Mouse (Mus musculus) hindbrain, postnatal 0 days (tissue): ENCODE results near the gene Tmem8b. TPM values are rescaled to one million over a fixed set of nuclear protein-coding genes. Genes with fewer than 3 reads are reported as not detected.

Source experiments
- ATAC-seq: fragments of 200-750 bp; cut with Nextera tagmentation; 2 replicates; pipeline ENCODE4 v1.8.0; 2017; ENCODE audit warnings: mild to moderate bottlenecking, moderate TSS enrichment, moderate library complexity
- DNase-seq: peaks from one replicate; pipeline ENCODE4 v3.0.0-alpha.2; 2015; ENCODE audit warnings: low spot score
- H3K27ac ChIP-seq: fragments of 300-500 bp; sonication (generic); 2 replicates; pipeline ENCODE4 v1.5.1; 2014; ENCODE audit warnings: mild to moderate bottlenecking
- H3K27me3 ChIP-seq: fragments of 300-500 bp; sonication (generic); 2 replicates; pipeline ENCODE4 v1.6.1; 2014; ENCODE audit warnings: low read length, mixed read lengths; ENCODE audit not compliant: insufficient read depth
- H3K36me3 ChIP-seq: fragments of 300-500 bp; sonication (generic); 2 replicates; pipeline ENCODE4 v1.6.1; 2014; ENCODE audit warnings: low read length, mixed read lengths; ENCODE audit not compliant: insufficient read depth
- H3K4me1 ChIP-seq: fragments of 300-500 bp; sonication (generic); 2 replicates; pipeline ENCODE4 v1.6.1; 2014; ENCODE audit warnings: antibody characterized with exemption, low read length, mixed read lengths; ENCODE audit not compliant: insufficient read depth
- H3K4me2 ChIP-seq: fragments of 300-500 bp; sonication (generic); 2 replicates; pipeline ENCODE4 v1.6.1; 2014; ENCODE audit warnings: low read depth, mild to moderate bottlenecking, low read length, moderate library complexity, mixed read lengths
- H3K4me3 ChIP-seq: fragments of 300-500 bp; sonication (generic); 2 replicates; pipeline ENCODE4 v1.5.1; 2014; ENCODE audit warnings: low read length
- H3K9ac ChIP-seq: fragments of 300-500 bp; sonication (generic); replicated peaks from 2 replicates; pipeline ENCODE4 v1.6.1; 2014; ENCODE audit warnings: mild to moderate bottlenecking, low read length, moderate library complexity, mixed read lengths
- H3K9me3 ChIP-seq: fragments of 300-500 bp; sonication (generic); 2 replicates; pipeline ENCODE4 v1.6.1; 2016; ENCODE audit warnings: low read length, mixed read lengths
- CTCF ChIP-seq: IDR thresholded peaks from 2 replicates; pipeline ENCODE4 v1.5.1; 2016; ENCODE audit warnings: antibody characterized with exemption, control low read depth, low read depth
- WGBS: fragments of 180-500 bp; shearing (Covaris S2); extraction: QIAGEN DNeasy Blood & Tissue Kit; methylation state at CpG from one replicate; pipeline ENCODE4 v1.1.7; 2014; 5-methylcytosine and 5-hydroxymethylcytosine counted together
- polyA plus RNA-seq: library from polyadenylated mRNA; unstranded; fragments of >200 nt; fragmentation: Nextera tagmentation; extraction: Ambion mirVana; gene quantifications from 2 replicates; pipeline ENCODE4 v1.2.1, GENCODE M21; 2015
- total RNA-seq: library from RNA; depleted of rRNA; stranded (reverse); fragments of >200 nt; gene quantifications from 2 replicates; pipeline ENCODE4 v1.2.3, GENCODE M21; 2014

Tmem8b gene
- total and polyA plus RNA-seq, 2 experiments from 2014 or later = 11.4 to 31.6 TPM

GRCm38 (mm10) chr4:43656339-43657109 is 12.2 kb upstream of the Tmem8b start, which contains the start of gene Hint2:
Hint2 (minus strand) TSS chr4:43656466.
- under 1% methylated on average over 34 of the region's 34 CpGs for WGBS
- Histone ChIP-seq H3K4me3 (peak within 1 kb of the TSS; percentile 84), H3K27ac (peak within 1 kb of the TSS; percentile 97), H3K9ac (peak within 1 kb of the TSS; percentile 91), H3K27me3 (no peaks in the 10 kb centered on the region), H3K9me3 (no peaks in the 10 kb centered on the region), H3K4me1 (no peaks in the 10 kb centered on the region), H3K36me3 (no peaks in the 10 kb centered on the region), H3K4me2 (peak within 1 kb of the TSS; percentile 70)
- ATAC-seq (peak; percentile 97), DNase-seq (peak; percentile 99)
- no peak; the same call in 1 of the 2 replicates for TF ChIP-seq CTCF

- no peaks in the 10 kb centered on the region for H3K9me3 ChIP-seq
- no peaks in the 10 kb centered on the region for H3K36me3 ChIP-seq
- H3K27me3 ChIP-seq = no peaks in the 10 kb centered on the region
- peak; percentile 38; the same call in 1 of the 2 replicates for TF ChIP-seq CTCF
- H3K9ac ChIP-seq = peak overlapping the region; percentile 91; the same call in 1 of the 2 replicates
- H3K4me3 ChIP-seq = peak overlapping the region; percentile 84
- no peaks in the 10 kb centered on the region for H3K4me1 ChIP-seq
- ATAC-seq (no peak), DNase-seq (peak; percentile 26)
- H3K27ac ChIP-seq = 0 out of 2 replicates have a peak overlapping the region, but pooled peaks have one; percentile 48
- 66% methylated on average over 4 of the region's 4 CpGs for WGBS
- peak overlapping the region; percentile 70 for H3K4me2 ChIP-seq
Measured at GRCm38 (mm10) chr4:43657146-43657545, 11.6 kb upstream of the Tmem8b start.

- Histone ChIP-seq H3K27me3 (peaks cover 6% of the 10 kb centered on the region; the same call in 1 of the 2 replicates), H3K9me3 (no peaks in the 10 kb centered on the region), H3K4me2 (no peak overlapping the region), H3K4me1 (peaks cover 15% of the 10 kb centered on the region), H3K36me3 (no peaks in the 10 kb centered on the region), H3K27ac (no peak overlapping the region), H3K9ac (no peak overlapping the region), H3K4me3 (no peak overlapping the region)
- ATAC-seq = no peak
- TF ChIP-seq CTCF = peak; percentile 52
- WGBS = 32% methylated on average over 4 of the region's 4 CpGs
- peak; percentile 23 for DNase-seq
Measured at GRCm38 (mm10) chr4:43666412-43666811, 2.4 kb upstream of the Tmem8b start.

- H3K36me3 ChIP-seq = peaks cover 4% of the 10 kb centered on the region; the same call in 1 of the 2 replicates
- under 1% methylated on average over 14 of the region's 25 CpGs for WGBS
- peak overlapping the region; percentile 93 for H3K4me2 ChIP-seq
- H3K4me3 ChIP-seq = peak overlapping the region; percentile 89
- H3K27ac ChIP-seq = peak overlapping the region; percentile 75
- peaks cover 6% of the 10 kb centered on the region; the same call in 1 of the 2 replicates for H3K27me3 ChIP-seq
- no peak for TF ChIP-seq CTCF
- no peak for DNase-seq
- ATAC-seq = no peak
- H3K9me3 ChIP-seq = no peaks in the 10 kb centered on the region
- H3K9ac ChIP-seq = peak overlapping the region; percentile 96
- peaks cover 18% of the 10 kb centered on the region for H3K4me1 ChIP-seq
Measured at GRCm38 (mm10) chr4:43669428-43669794, 640 bp downstream of the Tmem8b start.

- TF ChIP-seq CTCF = peak; percentile 87
- peak; percentile 95 for DNase-seq
- Histone ChIP-seq H3K27ac (no peak overlapping the region), H3K4me1 (peaks cover 18% of the 10 kb centered on the region), H3K4me2 (peak overlapping the region; percentile 93; the same call in 1 of the 2 replicates), H3K36me3 (peaks cover 31% of the 10 kb centered on the region), H3K9me3 (no peaks in the 10 kb centered on the region), H3K27me3 (no peaks in the 10 kb centered on the region), H3K9ac (no peak overlapping the region), H3K4me3 (no peak overlapping the region)
- peak; percentile 13; the same call in 1 of the 2 replicates for ATAC-seq
- WGBS = 5% methylated on average over 2 of the region's 2 CpGs
Measured at GRCm38 (mm10) chr4:43672070-43672469, 3.3 kb downstream of the Tmem8b start.

DNA sequence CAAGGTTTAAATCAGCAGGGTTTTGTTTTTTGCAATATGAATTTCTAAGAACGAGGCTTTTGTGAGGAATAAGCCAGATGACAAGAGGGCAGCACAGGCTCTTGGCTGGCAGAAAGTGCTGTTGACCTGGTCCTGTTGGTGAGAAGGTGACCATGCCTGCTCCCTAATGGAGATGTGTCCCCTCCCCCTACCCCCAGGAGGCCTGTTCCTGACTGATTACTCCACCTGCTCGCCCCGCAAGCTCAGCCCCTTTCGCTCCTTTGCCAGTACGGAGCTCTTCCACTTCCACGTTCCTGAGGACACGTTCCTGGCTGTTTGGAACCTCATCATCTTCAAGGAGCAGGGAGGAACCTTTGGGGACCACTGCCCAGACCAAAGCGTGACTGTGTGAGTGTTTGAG is 4.9 kb downstream of the Tmem8b start:
- Histone ChIP-seq H3K9ac (no peak overlapping the region), H3K4me1 (peaks cover 18% of the 10 kb centered on the region), H3K9me3 (no peaks in the 10 kb centered on the region), H3K27me3 (no peaks in the 10 kb centered on the region), H3K4me3 (no peak overlapping the region), H3K36me3 (peaks cover 46% of the 10 kb centered on the region), H3K4me2 (no peak overlapping the region), H3K27ac (no peak overlapping the region)
- TF ChIP-seq CTCF = no peak
- no peak for DNase-seq
- 79% methylated on average over 8 of the region's 8 CpGs for WGBS
- no peak for ATAC-seq

GRCm38 (mm10) chr4:43674974-43675373 is 6.2 kb downstream of the Tmem8b start:
- ATAC-seq = no peak
- H3K36me3 ChIP-seq = peaks cover 49% of the 10 kb centered on the region

More at GRCm38 (mm10) chr4:43674974-43675373, 6.2 kb downstream of the Tmem8b start:
- no peaks in the 10 kb centered on the region for H3K27me3 ChIP-seq
- no peaks in the 10 kb centered on the region for H3K9me3 ChIP-seq
- no peak overlapping the region for H3K4me3 ChIP-seq
- H3K4me1 ChIP-seq = peaks cover 15% of the 10 kb centered on the region
- 74% methylated on average over 5 of the region's 5 CpGs for WGBS
- no peak overlapping the region for H3K9ac ChIP-seq
- no peak overlapping the region for H3K27ac ChIP-seq
- TF ChIP-seq CTCF = no peak
- H3K4me2 ChIP-seq = no peak overlapping the region
- no peak for DNase-seq
